Mouse (Mus musculus) stomach, embryonic 15.5 days (tissue): ENCODE data around the gene Rpl14. TPM values are rescaled to one million over a fixed set of nuclear protein-coding genes. Genes with fewer than 3 reads are reported as not detected.

Source experiments
- ATAC-seq: fragments of 200-750 bp; cut with Nextera tagmentation; 2 replicates; pipeline ENCODE4 v1.8.0; 2017; ENCODE audit warnings: low read depth, moderate number of reproducible peaks, moderate TSS enrichment; ENCODE audit not compliant: insufficient read depth, low FRiP score
- H3K27ac ChIP-seq: fragments of 300-500 bp; sonication (generic); 2 replicates; pipeline ENCODE4 v1.5.1; 2015; ENCODE audit warnings: mild to moderate bottlenecking, inconsistent platforms
- H3K27me3 ChIP-seq: fragments of 300-500 bp; sonication (generic); replicated peaks from 2 replicates; pipeline ENCODE4 v1.6.1; 2015; ENCODE audit warnings: inconsistent platforms
- H3K36me3 ChIP-seq: fragments of 300-500 bp; sonication (generic); 2 replicates; pipeline ENCODE4 v1.6.1; 2015; ENCODE audit warnings: inconsistent platforms
- H3K4me1 ChIP-seq: fragments of 300-500 bp; sonication (generic); 2 replicates; pipeline ENCODE4 v1.6.1; 2015; ENCODE audit warnings: inconsistent platforms
- H3K4me2 ChIP-seq: fragments of 300-500 bp; sonication (generic); 2 replicates; pipeline ENCODE4 v1.6.1; 2015; ENCODE audit warnings: mild to moderate bottlenecking, inconsistent platforms
- H3K4me3 ChIP-seq: fragments of 300-500 bp; sonication (generic); replicated peaks from 2 replicates; pipeline ENCODE4 v1.5.1; 2015; ENCODE audit warnings: inconsistent platforms
- H3K9ac ChIP-seq: fragments of 300-500 bp; sonication (generic); 2 replicates; pipeline ENCODE4 v1.6.1; 2015; ENCODE audit warnings: inconsistent platforms
- H3K9me3 ChIP-seq: fragments of 300-500 bp; sonication (generic); 2 replicates; pipeline ENCODE4 v1.6.1; 2016; ENCODE audit warnings: inconsistent platforms
- WGBS: fragments of 180-500 bp; shearing (Covaris S2); methylation state at CpG from one replicate; pipeline ENCODE4 v1.1.7; 2015; 5-methylcytosine and 5-hydroxymethylcytosine counted together
- polyA plus RNA-seq: library from polyadenylated mRNA; unstranded; fragments of >200 nt; fragmentation: Nextera tagmentation; extraction: Ambion mirVana; gene quantifications from 2 replicates; pipeline ENCODE4 v1.2.1, GENCODE M21; 2015

Gene Rpl14
- polyA plus RNA-seq, 1 experiment from 2014 or later, result 694 TPM

- no peaks in the 10 kb centered on the region for H3K9me3 ChIP-seq
- H3K4me1 ChIP-seq, result peaks cover 30% of the 10 kb centered on the region
- peak overlapping the region; percentile 89; the same call in 1 of the 2 replicates for H3K4me2 ChIP-seq
- peak overlapping the region; percentile 44; the same call in 1 of the 2 replicates for H3K27ac ChIP-seq
- 55% methylated on average over 6 of the region's 6 CpGs for WGBS
- H3K27me3 ChIP-seq, result no peaks in the 10 kb centered on the region
- peaks cover 28% of the 10 kb centered on the region for H3K36me3 ChIP-seq
- ATAC-seq, result no peak
- H3K4me3 ChIP-seq, result no peak overlapping the region; the same call in 1 of the 2 replicates
- no peak overlapping the region for H3K9ac ChIP-seq
These were observed 4.8 kb downstream of the Rpl14 start for GRCm38 (mm10) chr9:120575748-120576661.

GRCm38 (mm10) chr9:120576662-120577013 lies 5.4 kb downstream of the Rpl14 start:
- Histone ChIP-seq H3K9ac (no peak overlapping the region), H3K27me3 (no peaks in the 10 kb centered on the region), H3K4me1 (peaks cover 30% of the 10 kb centered on the region), H3K36me3 (peaks cover 28% of the 10 kb centered on the region), H3K4me3 (peak overlapping the region; percentile 72), H3K27ac (peak overlapping the region; percentile 44; the same call in 1 of the 2 replicates), H3K4me2 (peak overlapping the region; percentile 89), H3K9me3 (no peaks in the 10 kb centered on the region)
- WGBS, result 2% methylated on average over 4 of the region's 4 CpGs
- ATAC-seq, result no peak

GRCm38 (mm10) chr9:120577133-120577651 lies 5.9 kb downstream of the Rpl14 start:
- H3K27ac ChIP-seq, result peak overlapping the region; percentile 75
- no peaks in the 10 kb centered on the region for H3K27me3 ChIP-seq
- under 1% methylated on average over 43 of the region's 43 CpGs for WGBS
- ATAC-seq, result peak; percentile 91
- H3K4me1 ChIP-seq, result peaks cover 32% of the 10 kb centered on the region
- peak overlapping the region; percentile 89 for H3K4me2 ChIP-seq
- H3K36me3 ChIP-seq, result peaks cover 28% of the 10 kb centered on the region
- H3K9ac ChIP-seq, result peak overlapping the region; percentile 65
- no peaks in the 10 kb centered on the region for H3K9me3 ChIP-seq
- peak overlapping the region; percentile 72 for H3K4me3 ChIP-seq

- peak overlapping the region; percentile 89 for H3K4me2 ChIP-seq
- 46% methylated on average over 12 of the region's 12 CpGs for WGBS
- no peak for ATAC-seq
- peak overlapping the region; percentile 72 for H3K4me3 ChIP-seq
- H3K9ac ChIP-seq, result peak overlapping the region; percentile 65
- peaks cover 28% of the 10 kb centered on the region for H3K36me3 ChIP-seq
- peaks cover 30% of the 10 kb centered on the region for H3K4me1 ChIP-seq
- peak overlapping the region; percentile 75 for H3K27ac ChIP-seq
- no peaks in the 10 kb centered on the region for H3K27me3 ChIP-seq
- no peaks in the 10 kb centered on the region for H3K9me3 ChIP-seq
These were observed 6.6 kb downstream of the Rpl14 start for GRCm38 (mm10) chr9:120577706-120578405.

GRCm38 (mm10) chr9:120578701-120579100 lies 7.5 kb downstream of the Rpl14 start:
- ATAC-seq, result no peak
- Histone ChIP-seq H3K9ac (no peak overlapping the region), H3K4me1 (peaks cover 28% of the 10 kb centered on the region), H3K36me3 (peaks cover 19% of the 10 kb centered on the region), H3K4me3 (no peak overlapping the region), H3K9me3 (no peaks in the 10 kb centered on the region), H3K27ac (no peak overlapping the region), H3K27me3 (no peaks in the 10 kb centered on the region), H3K4me2 (no peak overlapping the region)
- 31% methylated on average over 6 of the region's 6 CpGs for WGBS

GRCm38 (mm10) chr9:120579808-120580207 lies 8.6 kb downstream of the Rpl14 start:
- H3K9me3 ChIP-seq, result no peaks in the 10 kb centered on the region
- 76% methylated on average over 7 of the region's 7 CpGs for WGBS

GRCm38 (mm10) chr9:120581941-120582618 lies 10.8 kb downstream of the Rpl14 start:
- 15% methylated on average over 21 of the region's 21 CpGs for WGBS
- H3K4me3 ChIP-seq, result peak overlapping the region; percentile 40
- H3K4me2 ChIP-seq, result peak overlapping the region; percentile 88
- peaks cover 17% of the 10 kb centered on the region for H3K4me1 ChIP-seq
- H3K9me3 ChIP-seq, result no peaks in the 10 kb centered on the region
- H3K36me3 ChIP-seq, result no peaks in the 10 kb centered on the region
- peak overlapping the region; percentile 82 for H3K27ac ChIP-seq
- no peaks in the 10 kb centered on the region for H3K27me3 ChIP-seq
- peak; percentile 73 for ATAC-seq
- H3K9ac ChIP-seq, result no peak overlapping the region

More at GRCm38 (mm10) chr9:120579808-120580207, 8.6 kb downstream of the Rpl14 start:
- Histone ChIP-seq H3K27ac (no peak overlapping the region), H3K4me3 (no peak overlapping the region), H3K4me1 (peaks cover 28% of the 10 kb centered on the region), H3K36me3 (peaks cover 8% of the 10 kb centered on the region; the same call in 1 of the 2 replicates), H3K27me3 (no peaks in the 10 kb centered on the region), H3K9ac (no peak overlapping the region), H3K4me2 (no peak overlapping the region)
- no peak for ATAC-seq

- H3K9ac ChIP-seq, result no peak overlapping the region
- H3K4me1 ChIP-seq, result peaks cover 13% of the 10 kb centered on the region
- H3K4me2 ChIP-seq, result peak overlapping the region; percentile 88
- 9% methylated on average over 28 of the region's 28 CpGs for WGBS
- H3K27me3 ChIP-seq, result no peaks in the 10 kb centered on the region
- peak; percentile 86 for ATAC-seq
- H3K9me3 ChIP-seq, result no peaks in the 10 kb centered on the region
- H3K4me3 ChIP-seq, result peak overlapping the region; percentile 40
- peak overlapping the region; percentile 82 for H3K27ac ChIP-seq
- H3K36me3 ChIP-seq, result no peaks in the 10 kb centered on the region
These were observed 11.5 kb downstream of the Rpl14 start for GRCm38 (mm10) chr9:120582619-120583308.

GRCm38 (mm10) chr9:120583314-120583713 lies 12.1 kb downstream of the Rpl14 start:
- Histone ChIP-seq H3K27ac (no peak overlapping the region), H3K9me3 (no peaks in the 10 kb centered on the region), H3K27me3 (no peaks in the 10 kb centered on the region), H3K36me3 (no peaks in the 10 kb centered on the region), H3K4me3 (no peak overlapping the region), H3K4me2 (peak overlapping the region; percentile 88), H3K4me1 (peaks cover 13% of the 10 kb centered on the region; the same call in 1 of the 2 replicates), H3K9ac (no peak overlapping the region)
- WGBS, result 67% methylated on average over 3 of the region's 3 CpGs
- no peak for ATAC-seq

- 8% methylated on average over 3 of the region's 3 CpGs for WGBS
- Histone ChIP-seq H3K4me2 (no peak overlapping the region), H3K36me3 (no peaks in the 10 kb centered on the region), H3K4me3 (no peak overlapping the region), H3K9me3 (no peaks in the 10 kb centered on the region), H3K27ac (no peak overlapping the region), H3K9ac (no peak overlapping the region), H3K27me3 (no peaks in the 10 kb centered on the region), H3K4me1 (peaks cover 13% of the 10 kb centered on the region; the same call in 1 of the 2 replicates)
- no peak for ATAC-seq
These were observed 15.3 kb downstream of the Rpl14 start for GRCm38 (mm10) chr9:120586546-120586945.

GRCm38 (mm10) chr9:120591490-120591889 lies 20.2 kb downstream of the Rpl14 start:
- Histone ChIP-seq H3K27ac (no peak overlapping the region), H3K9me3 (no peaks in the 10 kb centered on the region), H3K36me3 (no peaks in the 10 kb centered on the region), H3K4me3 (no peak overlapping the region), H3K27me3 (no peaks in the 10 kb centered on the region), H3K9ac (no peak overlapping the region), H3K4me1 (0 out of 2 replicates have a peak, but pooled peaks cover 3% of the 10 kb centered on the region), H3K4me2 (no peak overlapping the region)
- ATAC-seq, result no peak
- WGBS, result 3% methylated on average over 9 of the region's 9 CpGs
